Mouse (Mus musculus): ENCODE measurements around the gene Olfr1278.
"Not testable (repeated sequence)": the region's sequence is repeated elsewhere in the genome, so short reads cannot be mapped to it uniquely, and the experiment has no call there.

Olfr1278 gene

GRCm38 (mm10) chr2:111289836-111290235, at the start of gene Olfr1278:
Gene Olfr1278, plus strand, starts transcription at chr2:111290136.
- DNase-seq = no peak

DNA sequence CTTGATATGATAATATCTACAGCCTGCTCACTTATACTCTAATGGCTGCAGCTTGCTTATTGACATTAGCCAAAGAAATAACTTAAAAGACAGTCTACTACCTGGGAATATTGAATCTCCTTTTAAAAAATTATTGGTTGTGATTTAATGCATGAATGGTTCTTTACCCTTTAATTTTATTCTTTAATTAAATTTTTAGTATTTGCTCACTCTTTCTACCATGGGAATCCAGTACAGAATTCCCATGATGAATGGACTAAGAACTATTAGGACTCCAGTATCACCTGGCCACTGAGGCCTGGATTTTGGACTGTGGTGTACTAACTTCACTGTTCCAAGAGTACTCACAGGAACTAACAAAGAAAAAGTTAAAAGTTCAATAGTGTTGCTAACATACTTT, 35.7 kb upstream of the Olfr1278 start, which contains the start of gene Olfr1276:
Gene Olfr1276 (plus strand): TSS at position 301 of the 400 bp plus-strand sequence.
- DNase-seq = no peak

GRCm38 (mm10) chr2:111274006-111274405, 15.9 kb upstream of the Olfr1278 start, which contains the start of gene Olfr1277:
Gene Olfr1277, minus strand, starts transcription at chr2:111274106.
- no peak for DNase-seq

GRCm38 (mm10) chr2:111298541-111298940, 8.6 kb downstream of the Olfr1278 start:
- DNase-seq = no peak

DNA sequence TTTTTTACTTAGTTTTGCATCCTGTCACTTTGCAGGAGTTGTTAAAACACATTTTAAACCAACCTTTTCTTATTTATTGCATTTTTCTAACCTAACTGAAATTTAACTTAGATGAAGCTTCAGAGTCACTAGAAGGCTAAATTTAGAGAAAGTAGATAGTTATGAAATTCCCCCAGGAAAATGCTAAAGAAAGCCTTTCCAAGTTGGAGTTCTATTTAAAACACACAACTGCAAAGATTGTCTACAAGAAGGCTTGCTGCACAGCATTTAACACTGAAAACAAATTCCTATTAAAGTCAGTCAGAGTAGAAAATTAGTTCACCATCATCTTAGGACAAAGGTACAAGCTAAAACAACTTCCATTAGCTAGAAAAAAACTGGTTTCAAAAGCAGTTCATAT, 10.4 kb downstream of the Olfr1278 start, which contains the start of gene Olfr1279:
Gene Olfr1279 (plus strand): TSS at position 262 of the 400 bp plus-strand sequence.
- no peak for DNase-seq

DNA sequence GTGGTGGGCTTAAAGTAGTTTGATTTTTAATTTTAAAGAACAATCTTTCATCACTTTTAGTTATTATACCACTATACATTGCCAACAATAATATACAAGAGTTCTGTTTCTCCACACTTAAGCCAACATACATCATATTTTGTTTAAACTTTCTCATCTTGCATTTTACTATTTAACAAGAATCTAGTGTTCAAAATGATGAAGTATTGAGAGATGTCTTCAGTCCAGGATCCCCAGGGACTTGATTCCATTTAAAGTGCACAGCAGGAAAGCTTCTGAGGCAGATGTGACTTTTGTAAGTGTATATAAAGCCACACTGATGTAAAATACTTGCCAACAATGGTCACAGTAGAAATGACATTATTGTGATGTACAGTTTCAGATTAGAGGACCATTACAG, 23.8 kb downstream of the Olfr1278 start, which contains the start of gene Olfr1280:
Gene Olfr1280 (plus strand): TSS at position 301 of the 400 bp plus-strand sequence.
- DNase-seq = no peak

DNA sequence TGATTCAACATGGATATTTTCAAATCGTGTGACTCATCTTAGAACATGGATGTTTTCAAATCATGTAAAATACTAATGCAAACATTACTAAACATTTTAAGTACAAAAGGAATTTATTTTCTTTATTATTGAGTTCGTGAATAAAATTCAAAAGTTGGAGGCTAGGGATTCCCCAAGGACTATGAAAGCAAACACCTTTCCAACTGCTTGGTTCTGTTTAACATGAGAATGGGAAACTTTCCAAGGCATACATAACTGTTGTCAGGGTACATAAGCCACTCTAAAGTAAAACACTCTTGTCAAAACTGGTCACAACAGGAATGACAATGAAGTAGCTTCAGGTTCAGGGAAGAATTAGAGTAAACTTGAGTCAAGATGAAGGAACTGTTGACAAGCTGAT, 36.3 kb downstream of the Olfr1278 start, which contains the start of gene Olfr1281:
Gene Olfr1281 (plus strand): TSS at position 301 of the 400 bp plus-strand sequence.
- DNase-seq = no peak

DNA sequence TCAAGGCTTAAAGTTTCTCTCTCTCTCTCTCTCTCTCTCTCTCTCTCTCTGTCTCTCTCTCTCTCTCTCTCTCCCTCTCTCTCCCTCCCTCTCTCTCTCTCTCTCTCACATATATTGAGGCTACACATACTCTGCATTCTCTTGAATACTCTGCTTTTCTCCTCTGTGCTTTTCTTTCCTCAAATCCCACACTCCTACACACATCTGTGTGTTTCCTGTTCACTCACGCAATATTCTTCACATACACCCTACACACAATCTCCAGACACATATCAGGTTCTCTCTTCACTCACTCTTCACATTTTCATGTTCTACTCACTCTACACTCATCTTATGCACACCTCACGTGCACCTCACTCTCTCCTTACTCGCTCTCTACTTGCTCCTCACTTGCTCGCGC, 43.8 kb downstream of the Olfr1278 start:
- not testable (repeated sequence) for DNase-seq

- no peak for DNase-seq
Measured at GRCm38 (mm10) chr2:111335976-111336375, 46.0 kb downstream of the Olfr1278 start, which contains the start of gene Olfr1282. Gene Olfr1282, minus strand, starts transcription at chr2:111336076.

Data from kidney, postnatal 10 days (tissue).